Mouse (Mus musculus) heart, adult 18-20 months (tissue): ENCODE data around the gene Lyst. TPM values are rescaled to one million over a fixed set of nuclear protein-coding genes. Genes with fewer than 3 reads are reported as not detected.
A peak's percentile ranks its signal among the peaks of the same experiment; 100 is the strongest.
"Not testable (repeated sequence)": the region's sequence is repeated elsewhere in the genome, so short reads cannot be mapped to it uniquely, and the experiment has no call there.

Experiments used
- DNase-seq, 2 experiments: peaks; one replicate each; pipeline ENCODE4 v3.0.0; 2021 to 2022; ENCODE audit warnings: mixed read lengths in 1 of 2
- total RNA-seq, 2 experiments: library from RNA; stranded (reverse); gene quantifications; 2 replicates each; pipeline ENCODE4 v1.2.3; 2021

Lyst gene
- total RNA-seq, 2 experiments from 2014 or later: 6.0 to 9.7 TPM

DNA sequence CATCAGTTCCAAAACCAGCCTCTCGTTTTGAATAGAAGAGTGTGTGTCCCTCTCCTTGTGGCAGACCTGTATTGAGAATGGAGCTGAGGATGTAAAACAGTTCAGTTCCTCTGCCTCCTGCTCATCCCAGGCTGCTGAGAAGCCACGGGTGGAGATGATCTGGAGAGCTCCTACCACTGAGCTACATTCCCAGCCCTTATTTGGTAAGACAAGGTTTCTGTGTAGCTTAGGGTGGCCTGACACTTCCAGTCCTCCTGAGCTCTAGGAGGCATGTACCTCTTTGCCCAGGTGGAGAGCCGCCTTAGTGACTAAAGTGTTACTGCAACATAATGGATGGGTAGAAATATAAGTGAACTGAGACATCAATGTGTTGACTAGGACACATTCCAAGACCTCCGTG is 190.8 kb downstream of the Lyst start:
- no peak for DNase-seq

DNA sequence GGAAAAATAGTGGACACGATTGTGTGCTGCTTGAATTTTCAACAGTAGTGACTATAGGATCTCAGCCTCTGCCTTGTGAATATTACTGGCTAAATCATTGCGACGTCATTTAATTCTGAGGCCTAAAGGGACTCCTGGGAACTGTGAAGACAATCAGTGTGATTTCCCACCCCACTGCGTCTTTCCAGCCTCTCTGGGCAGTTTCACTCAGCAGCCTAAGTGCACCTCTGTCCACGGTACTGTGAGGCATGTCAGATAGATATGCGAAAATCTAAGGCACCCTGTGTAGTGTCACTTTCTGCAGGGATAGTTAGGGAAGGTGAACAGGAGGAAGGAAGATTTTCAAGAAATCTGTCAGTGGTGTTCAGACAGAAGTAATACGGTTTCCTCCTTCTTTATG is 193.1 kb downstream of the Lyst start:
- DNase-seq: no peak

DNA sequence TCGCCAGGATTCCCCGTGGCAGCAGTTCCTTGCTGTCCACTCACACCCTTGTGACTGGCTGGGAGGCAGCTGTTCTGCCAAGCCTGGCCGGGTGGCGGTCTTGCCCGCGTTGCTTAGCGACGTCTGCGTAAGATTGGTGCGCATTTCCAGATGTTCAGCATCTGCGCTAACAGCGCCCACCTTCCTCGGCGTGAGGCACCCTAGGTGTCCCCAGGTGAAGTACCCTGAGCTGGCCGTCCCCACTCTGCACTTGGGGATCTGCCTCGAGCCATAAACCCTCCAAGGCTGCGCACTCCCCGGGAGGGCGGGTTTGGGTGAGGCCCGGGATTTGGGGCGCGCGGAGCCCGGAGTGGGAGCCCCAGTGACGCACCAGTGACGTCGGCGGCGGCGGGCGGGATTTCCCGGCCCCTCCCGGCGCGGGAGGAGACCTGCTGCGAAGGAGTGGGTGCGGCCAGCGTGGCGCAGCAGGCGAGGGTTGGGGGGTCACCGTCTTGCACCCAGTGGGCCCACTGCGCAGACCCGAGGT is 193.8 kb downstream of the Lyst start, which contains the start of gene Gng4:
TSS of gene Gng4 (plus strand) at position 166 of the 526 bp plus-strand sequence.
- peak; percentile 37 to 39 for DNase-seq

DNA sequence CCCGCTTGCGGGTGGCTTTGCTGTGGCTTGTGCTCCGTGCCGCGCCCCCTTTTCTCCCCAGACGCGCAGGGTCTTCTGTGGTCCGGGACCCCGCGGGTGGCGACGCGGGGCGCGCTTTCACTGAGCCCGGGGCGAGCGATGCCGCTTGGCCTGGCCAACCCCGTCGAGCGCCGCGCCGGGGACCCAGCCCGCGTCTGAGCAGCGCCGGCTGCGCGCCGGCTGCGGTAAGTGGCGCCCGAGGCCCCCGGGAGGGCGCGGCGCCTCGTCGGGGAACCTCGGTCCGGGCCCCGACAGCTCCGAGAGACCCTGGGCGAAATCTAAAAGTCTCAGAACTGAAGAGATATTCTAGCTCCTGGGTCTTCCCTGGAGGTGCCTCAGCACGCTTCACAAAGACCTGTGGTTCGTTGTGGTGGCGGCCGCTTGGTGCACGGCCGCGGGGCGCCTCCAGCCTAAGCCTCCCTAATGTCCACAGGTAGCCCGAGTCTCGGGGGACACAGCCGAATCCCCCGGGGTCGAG is 194.3 kb downstream of the Lyst start:
- DNase-seq: no peak

DNA sequence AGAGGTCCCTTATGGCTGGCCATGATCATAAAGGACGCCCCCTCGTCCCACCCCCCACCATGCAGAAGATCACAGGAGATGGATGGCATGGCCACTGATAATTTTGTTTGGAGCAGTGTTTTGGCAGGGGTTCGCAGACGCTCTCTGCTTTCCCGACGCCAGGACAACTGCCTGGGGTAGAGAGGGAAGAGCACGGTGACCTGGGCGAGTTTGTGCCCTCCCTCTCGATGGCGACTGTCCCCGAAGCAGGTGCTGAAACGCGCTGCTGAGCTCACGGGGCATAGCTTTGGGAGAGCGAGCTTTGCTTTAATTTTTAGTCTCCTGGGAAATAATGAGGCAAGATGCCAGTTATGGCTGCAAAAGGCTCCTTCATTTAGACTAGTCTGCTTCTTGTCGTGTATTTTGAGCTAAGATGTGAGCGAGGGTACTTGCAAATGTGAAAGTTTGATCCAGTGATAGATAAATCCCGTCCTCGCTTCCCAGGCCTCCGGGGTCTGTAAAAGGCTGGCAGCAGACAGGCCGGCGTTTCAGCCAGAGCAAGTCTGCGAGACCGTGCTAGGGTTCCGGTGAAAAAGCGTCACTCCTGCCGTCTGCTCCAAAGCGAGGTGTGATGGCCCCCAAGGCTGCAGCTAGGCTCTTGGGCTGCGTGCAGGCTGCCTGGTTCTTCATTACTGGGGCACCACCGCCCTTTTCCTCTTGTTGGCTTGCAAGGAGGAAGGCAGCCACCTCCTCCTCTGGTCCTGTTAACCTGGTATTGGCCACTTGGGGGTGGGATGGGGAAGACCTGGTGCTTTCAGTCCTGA is 195.0 kb downstream of the Lyst start:
- DNase-seq: peak; percentile 10 to 17

DNA sequence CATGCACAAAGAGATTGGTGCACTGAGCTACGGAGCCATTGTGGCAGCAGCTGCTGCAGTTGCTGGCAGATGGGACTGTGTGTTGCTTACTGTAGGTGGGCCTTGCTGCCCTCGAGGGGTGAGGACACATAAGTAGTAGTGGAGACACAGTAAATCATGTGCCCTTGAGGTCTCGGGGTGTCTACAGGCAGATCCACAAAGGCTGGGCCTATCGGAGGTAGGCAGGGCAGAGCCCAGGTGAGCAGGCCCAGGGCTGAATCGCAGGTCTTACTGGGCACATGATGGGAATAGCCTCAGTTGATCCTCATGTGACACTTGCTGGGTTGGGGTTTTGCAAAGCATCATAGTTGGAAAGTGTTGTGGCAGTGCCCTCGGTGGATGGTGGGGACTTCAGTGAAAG is 196.8 kb downstream of the Lyst start:
- no peak for DNase-seq

DNA sequence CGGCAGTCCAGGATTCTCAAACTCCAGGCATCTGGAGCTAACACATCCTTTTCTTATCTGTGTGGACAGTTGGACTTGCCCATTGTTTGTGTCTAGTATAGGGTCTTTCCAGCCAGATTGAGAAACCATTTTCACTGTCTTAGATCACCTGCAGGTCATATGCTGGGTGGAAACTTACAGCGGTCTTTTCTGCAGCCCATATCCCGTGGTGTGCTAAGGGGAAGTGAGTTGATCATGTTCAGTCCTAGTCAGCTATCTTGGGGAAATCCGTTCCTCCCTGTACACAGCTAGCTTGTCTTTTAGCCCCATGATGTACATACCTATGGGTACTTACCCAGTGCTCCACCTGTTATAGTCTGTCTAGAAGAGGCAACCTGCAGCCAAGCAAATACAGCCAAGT is 197.9 kb downstream of the Lyst start:
- no peak for DNase-seq

DNA sequence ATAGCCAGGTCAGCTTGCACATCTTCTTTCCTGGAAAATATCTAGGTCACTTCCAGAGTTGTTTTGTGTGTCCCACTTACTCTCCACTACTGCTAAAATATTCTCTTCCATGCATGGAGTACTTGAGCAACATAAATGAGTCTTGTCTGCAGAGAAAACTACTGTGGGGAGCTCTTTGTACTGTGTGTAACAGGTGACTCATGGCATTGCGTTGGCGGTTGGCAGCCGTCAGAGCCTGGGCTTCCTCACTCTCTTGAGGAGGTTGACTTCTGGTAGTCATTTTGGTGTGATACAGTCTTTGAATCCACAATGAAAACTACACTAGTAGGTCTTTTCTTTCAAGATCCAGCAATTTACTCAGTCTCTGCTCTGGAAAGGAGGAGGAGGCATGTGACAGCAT is 201.8 kb downstream of the Lyst start:
- no peak for DNase-seq

DNA sequence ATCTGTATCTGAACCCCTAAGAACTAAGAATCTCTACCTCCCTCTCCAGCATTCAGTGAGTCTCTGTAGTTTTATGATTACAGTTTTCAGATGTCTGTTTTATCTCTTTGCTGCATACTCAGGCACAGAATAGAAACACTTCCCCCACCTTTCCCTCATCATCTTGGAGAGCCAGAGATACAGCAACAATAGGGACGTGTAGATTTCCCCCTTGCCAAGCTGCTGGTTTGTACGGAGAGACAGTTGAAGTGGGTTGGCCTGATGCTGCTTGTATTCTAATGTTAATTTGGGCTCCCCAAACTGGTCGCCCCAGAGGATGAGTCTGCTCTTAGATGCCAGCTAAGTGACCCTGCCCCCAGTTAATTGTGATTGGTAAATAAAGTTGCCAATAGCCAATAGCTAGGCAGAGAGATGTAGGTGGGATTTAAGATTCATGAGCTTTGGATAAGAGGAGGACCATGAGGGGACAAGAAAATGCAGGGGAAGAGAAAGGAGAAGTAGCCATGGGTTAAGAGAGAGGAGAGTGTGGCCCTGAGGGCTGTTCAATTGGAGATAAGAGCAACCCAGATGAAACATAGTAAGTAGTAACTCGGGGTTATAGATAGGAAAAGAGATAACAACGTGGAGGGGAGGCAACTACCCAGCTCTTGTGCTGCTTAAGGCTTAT is 205.1 kb downstream of the Lyst start:
- no peak for DNase-seq

DNA sequence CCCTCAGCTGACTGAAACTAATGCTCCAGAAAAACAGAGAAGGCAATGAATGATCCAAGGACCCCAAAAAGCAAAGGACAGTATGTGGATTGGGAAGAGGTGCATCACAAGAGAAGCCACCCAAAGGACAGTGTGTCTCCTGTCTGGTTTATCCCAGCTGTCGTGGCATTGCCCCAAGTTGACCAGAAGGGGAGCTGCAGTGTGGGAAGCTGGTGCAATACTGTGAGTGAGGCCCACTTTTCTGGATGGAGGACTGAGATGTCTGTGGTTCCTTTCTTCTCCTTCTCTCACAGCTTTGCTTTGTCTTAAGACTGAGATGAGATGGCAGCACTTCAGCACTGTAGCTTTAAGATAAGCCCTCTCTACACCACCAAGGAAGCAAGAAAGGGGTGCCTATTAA is 205.9 kb downstream of the Lyst start:
- DNase-seq: no peak

DNA sequence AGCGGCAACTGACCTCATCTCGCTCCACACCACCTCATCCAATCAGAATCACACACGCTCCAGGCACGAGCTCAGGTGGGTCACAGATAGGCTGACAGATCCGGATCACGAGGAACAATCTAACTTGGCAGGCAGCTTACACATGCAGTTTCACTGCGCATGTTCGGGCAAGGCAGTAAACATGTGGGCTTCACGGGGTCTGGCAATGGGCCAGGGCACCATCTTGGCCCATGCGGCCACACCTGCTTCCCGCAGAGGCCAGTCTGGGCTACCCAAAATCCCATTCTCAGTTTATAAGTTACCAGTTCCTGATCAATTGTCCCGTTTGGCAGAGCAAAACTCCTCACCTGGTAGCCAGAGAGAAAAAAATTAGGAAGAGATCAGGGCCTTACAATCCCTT is 207.6 kb downstream of the Lyst start:
- DNase-seq: not testable (repeated sequence)

DNA sequence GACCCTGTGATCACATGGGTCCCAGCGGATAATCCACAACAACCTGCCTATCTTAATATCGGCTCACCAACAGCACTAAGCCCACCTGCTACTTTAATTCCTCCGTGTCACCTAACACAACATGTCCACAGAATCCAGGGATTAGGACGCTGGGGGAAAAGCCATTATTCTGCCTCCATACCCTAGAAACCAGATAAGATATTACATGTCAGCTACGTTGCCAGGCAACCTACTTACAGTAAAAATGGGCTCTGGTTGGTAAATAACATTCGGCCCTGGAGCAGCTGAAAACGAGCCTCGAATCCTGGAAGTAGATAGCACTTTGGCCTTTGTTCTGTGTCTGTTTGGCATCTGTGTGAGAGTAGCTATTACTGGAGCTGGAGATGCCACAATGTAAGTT is 208.6 kb downstream of the Lyst start:
- DNase-seq: no peak

DNA sequence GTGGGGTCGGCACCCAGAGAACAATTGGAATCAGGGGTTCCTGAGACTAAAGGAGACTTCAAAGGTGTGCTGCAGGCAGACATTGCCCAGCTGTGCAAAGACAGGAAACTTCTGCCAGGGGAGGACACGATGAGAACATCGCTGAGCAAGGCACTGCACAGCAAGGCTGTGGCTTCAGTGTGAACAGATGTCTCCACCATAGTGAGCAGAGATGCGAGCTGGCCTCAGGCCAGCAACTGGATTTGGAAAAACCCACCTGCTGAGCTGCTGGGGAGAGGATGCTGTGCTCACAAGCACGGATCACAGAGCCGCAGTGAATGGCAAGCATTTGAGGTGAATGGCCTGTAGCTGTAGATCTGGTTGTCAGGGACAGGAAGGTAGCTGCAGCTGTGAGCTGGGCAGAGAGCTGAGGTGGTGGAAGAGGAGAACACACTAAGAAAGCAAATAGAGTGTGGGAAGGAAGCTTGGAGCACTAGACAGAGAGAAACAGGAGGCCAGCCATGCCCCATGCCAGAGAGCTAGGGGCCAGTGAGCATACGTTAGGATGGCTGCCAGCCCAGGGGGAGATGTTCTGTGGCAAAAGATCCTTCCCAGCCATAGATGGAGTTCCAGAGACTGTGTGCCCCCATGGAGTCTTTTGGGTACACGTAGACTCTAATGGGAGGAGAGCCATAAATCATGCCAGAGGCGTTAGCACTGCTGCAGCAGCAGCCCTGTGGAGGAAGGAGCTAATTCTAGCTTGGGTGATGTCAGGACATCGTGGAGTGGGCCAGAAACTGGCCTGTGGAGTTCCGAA is 218.3 kb downstream of the Lyst start:
- DNase-seq: no peak

DNA sequence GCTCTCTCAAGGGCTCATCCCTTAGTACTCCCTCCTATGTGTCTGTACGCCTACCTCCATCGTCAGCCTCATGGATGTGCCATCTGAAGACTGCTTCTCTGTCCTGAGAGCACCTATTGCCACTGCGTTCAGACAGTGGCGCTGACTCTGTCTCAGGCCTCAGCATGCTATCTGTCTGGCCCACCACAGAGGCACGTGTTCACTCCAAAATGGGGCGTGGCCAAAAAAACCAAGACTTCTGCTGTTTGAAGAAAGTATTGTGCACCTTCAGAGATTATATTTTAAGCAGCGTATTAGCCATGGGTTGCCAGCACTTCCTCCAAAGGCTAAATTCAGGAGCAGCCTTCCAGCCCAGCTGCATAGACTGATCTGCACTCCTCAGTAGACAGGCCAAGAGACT is 220.7 kb downstream of the Lyst start:
- no peak for DNase-seq

DNA sequence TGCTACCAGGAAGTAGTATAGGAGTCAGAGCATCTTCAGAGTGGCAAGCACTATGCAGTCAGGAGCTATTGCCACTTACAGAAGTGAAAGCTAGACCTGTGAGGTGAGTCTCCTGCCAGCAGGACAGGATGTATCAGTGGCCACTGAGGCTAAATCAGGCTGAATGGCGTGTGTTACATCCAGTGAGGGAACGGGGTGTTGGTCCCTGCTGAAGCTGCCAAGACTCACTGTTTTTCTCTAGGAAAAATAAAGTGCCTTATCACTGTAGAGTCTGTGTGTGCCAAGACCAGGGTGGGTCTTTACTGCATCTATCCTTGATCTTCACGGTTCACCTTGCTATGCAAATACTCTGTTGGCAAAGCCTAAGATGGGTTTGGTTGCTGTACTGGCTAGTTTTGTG is 228.5 kb downstream of the Lyst start:
- DNase-seq: no peak

DNA sequence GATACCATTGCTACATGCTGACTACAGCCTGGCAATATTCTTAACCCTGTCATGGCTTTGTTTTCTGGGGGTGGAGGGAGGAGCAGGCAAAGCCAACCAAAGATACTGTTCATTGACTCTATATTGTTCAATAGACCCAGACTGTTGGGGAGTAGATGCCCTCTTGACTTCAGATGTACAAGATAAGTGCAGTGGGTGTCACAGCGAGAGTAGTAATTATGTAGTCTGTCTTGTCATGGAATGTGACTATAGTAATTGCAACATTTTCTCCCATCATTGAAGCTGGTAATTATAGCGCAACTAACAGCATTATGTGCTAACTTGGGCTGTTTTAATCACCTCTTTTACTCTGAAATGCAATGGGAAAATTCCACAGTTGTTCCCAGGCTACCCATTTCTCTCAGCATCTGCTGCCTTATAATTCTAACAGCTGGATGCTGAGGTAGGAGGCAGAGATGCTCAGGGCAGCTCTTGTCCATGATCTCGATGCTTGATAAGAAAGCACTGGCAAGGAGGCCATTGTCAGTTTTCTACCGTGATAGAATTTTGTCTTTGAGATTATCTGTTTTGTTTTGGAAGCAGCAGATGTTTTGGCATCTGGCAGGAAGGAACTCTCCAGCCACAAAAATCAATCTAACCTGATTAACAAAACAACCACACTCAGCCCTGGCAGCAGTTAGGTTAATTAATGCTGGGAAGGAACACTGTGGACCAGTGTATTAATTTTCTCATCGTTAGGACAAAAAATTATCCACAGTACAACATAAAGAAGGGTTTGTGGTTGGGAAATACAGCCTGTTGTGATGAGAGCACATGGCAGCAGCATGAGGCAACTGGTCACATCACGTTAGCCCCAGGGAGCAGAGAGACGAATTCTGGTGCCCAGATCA is 230.3 kb downstream of the Lyst start:
- DNase-seq: no peak

DNA sequence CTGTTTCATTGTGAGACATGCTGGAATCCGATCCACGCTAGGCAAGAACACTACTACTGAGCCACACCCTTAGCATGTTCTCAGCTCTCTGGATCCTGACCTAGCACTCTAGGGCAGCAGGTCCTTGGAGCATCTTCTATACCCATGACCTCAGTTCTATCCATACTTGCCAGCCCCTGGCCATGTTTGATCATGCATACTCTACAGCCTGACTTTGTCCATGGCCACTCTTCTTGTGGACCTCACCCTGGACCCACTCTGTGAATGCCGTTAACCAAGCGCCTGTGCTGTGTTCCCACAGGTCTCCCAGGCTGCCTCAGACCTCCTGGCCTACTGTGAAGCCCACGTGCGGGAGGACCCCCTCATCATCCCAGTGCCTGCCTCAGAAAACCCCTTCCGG is 234.7 kb downstream of the Lyst start:
- DNase-seq: no peak

DNA sequence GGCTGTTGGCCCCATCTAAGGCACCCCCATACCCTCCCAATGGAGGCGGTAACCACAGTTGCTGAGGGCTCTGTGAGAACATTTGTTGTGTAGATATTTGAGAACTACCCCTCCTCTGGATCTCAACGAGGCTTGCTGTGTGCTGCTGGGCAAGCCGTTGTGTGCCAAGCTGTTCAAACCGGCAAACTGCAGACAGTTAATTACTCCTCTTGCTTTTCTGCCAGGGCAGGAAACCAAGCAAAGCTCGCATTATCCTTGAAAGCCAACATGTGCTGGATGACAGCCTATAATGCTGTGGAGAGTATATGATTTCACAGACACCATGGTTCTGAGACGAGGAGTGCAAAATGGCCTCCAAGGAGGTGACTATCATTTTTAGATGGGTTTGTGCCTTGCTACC is 236.3 kb downstream of the Lyst start:
- no peak for DNase-seq

DNA sequence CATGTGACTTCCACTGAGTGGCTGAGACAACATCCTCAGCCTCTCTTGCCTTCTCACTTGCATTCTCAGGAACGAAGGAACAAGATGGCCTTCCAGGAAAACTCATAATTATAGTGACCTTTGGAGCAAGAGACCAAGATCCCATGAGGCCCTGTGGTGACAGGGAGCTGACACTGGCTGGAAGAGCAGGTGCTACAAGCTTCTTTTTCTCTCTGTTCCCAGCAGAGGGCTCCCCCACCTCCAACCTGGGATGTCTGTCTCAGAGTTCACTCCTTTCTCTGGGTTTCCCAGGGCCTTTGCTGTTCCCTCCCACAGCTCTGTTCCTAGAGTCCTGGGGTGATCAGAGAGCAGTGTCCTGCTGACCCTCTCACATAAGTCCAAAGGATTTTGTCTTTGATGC is 237.9 kb downstream of the Lyst start:
- DNase-seq: no peak
